Comparison of ENCODE assay signal across 8 mouse cellular contexts in the genomic region with DNA sequence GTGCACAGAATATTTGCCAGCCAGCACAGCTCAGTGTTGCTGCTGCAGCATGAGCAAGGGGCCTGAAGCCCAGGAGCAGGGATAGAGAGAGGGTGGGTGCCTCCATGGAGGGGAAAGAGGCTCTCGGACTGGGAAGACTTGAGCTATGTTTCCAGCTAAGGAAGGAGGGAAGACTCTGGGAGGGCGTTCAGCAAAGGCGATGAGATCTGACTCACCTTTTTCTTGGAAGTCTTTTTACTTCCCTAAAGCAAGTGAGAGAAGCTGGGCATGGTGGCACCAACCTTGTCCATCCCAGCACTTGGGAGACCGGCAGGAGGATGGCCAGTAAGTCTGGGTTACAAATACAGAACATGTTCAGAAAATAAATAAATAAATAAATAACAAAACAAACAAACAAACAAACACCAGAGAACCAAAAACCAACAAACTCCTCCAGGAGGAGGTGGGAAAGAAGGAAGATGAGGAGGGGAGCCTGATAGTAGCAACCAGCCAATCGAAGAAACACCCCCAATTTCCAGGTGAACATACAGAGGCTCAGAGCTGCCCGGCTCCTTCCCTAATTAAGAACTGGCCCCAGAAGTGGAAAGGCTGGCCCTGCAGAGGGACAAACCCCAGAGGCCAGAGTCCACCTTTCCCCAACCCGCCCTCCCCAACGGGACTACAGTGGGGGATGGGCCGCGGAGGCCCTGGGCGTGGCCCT. TPM values are rescaled to one million over a fixed set of nuclear protein-coding genes. Genes with fewer than 3 reads are reported as not detected.
DNase-seq lines count a peak whose midpoint lies in the region; ATAC-seq and TF ChIP-seq lines count a peak whose summit lies in the region.

No protein-coding gene starts in this region.

- no peaks in the 10 kb centered on the region for H3K27me3 ChIP-seq in intestine, embryonic 14.5 days (replicated peaks; ENCODE audit: control insufficient read depth, insufficient read depth, low read length)
- no peaks in the 10 kb centered on the region for H3K27me3 ChIP-seq in midbrain, postnatal 0 days (ENCODE audit: insufficient read depth, low read length)

- H3K4me3 ChIP-seq in cortical plate, adult 2 months (ENCODE audit: insufficient read depth, low read length), result peak overlapping the region; percentile 40
- peak overlapping the region; percentile 27 for H3K4me3 ChIP-seq in intestine, embryonic 14.5 days (ENCODE audit: low read depth, low read length)
- peak overlapping the region; percentile 29 for H3K4me3 ChIP-seq in midbrain, postnatal 0 days (ENCODE audit: low read depth, low read length)

- H3K27ac ChIP-seq in cortical plate, adult 2 months (ENCODE audit: insufficient read depth, low read length), result no peak overlapping the region
- peak overlapping the region; percentile 54 for H3K27ac ChIP-seq in intestine, embryonic 14.5 days (ENCODE audit: low read depth)
- H3K27ac ChIP-seq in midbrain, postnatal 0 days (ENCODE audit: low read depth, low read length), result no peak overlapping the region

- intact Hi-C loops in gastrocnemius, postnatal 14 days (cut with DNase I; ENCODE audit: low total_unique reads), result no loop called here

- ATAC-seq in intestine, embryonic 14.5 days (replicated peaks; ENCODE audit: low FRiP score, low TSS enrichment, low read depth), result 0 out of 2 replicates have a peak, but pooled peaks have one; percentile 9
- no peak for ATAC-seq in midbrain, postnatal 0 days (ENCODE audit: low FRiP score)

- TF ChIP-seq POLR2A in cortical plate, adult 2 months (IDR thresholded peaks at IDR 0.05; ENCODE audit: extremely low read depth, insufficient read depth, low read length), result no peak

- peak; percentile 41 for DNase-seq in kidney, adult 9 months
- DNase-seq in kidney, adult 11 months, result no peak
- no peak for DNase-seq in intestine, embryonic 14.5 days (ENCODE audit: low spot score)
- no peak for DNase-seq in midbrain, postnatal 0 days (ENCODE audit: low spot score)
- no peak for DNase-seq in retina, embryonic 14.5 days (ENCODE audit: low spot score)
- no peak for DNase-seq in gastrocnemius, postnatal 14 days
- no peak for DNase-seq in testis, postnatal 14 days (ENCODE audit: low spot score)

- H3K4me1 ChIP-seq in cortical plate, adult 2 months (ENCODE audit: control insufficient read depth, insufficient read depth, low read length), result no peaks in the 10 kb centered on the region
- peaks cover 5% of the 10 kb centered on the region for H3K4me1 ChIP-seq in intestine, embryonic 14.5 days (replicated peaks; ENCODE audit: control insufficient read depth, insufficient read depth, low read length)
- no peaks in the 10 kb centered on the region for H3K4me1 ChIP-seq in midbrain, postnatal 0 days (ENCODE audit: insufficient read depth, low read length)

- 7% methylated on average over 9 of the region's 11 CpGs for WGBS in intestine, embryonic 14.5 days
- 12% methylated on average over 11 of the region's 11 CpGs for WGBS in midbrain, postnatal 0 days

- peak overlapping the region; percentile 56 for H3K4me2 ChIP-seq in intestine, embryonic 14.5 days (ENCODE audit: low read length)
- peak overlapping the region; percentile 65 for H3K4me2 ChIP-seq in midbrain, postnatal 0 days (ENCODE audit: low read depth, low read length, poor library complexity, severe bottlenecking)

- TF ChIP-seq CTCF in cortical plate, adult 2 months (IDR thresholded peaks at IDR 0.05; ENCODE audit: extremely low read depth, insufficient read depth, low read length), result no peak
- no peak for TF ChIP-seq CTCF in midbrain, postnatal 0 days (IDR thresholded peaks at IDR 0.05)

- no peaks in the 10 kb centered on the region for H3K9me3 ChIP-seq in intestine, embryonic 14.5 days (ENCODE audit: control insufficient read depth, low read length)
- H3K9me3 ChIP-seq in midbrain, postnatal 0 days (ENCODE audit: low read length), result no peaks in the 10 kb centered on the region

- H3K36me3 ChIP-seq in intestine, embryonic 14.5 days (ENCODE audit: control insufficient read depth, insufficient read depth, low read length), result peaks cover 18% of the 10 kb centered on the region
- 0 out of 2 replicates have a peak, but pooled peaks cover 3% of the 10 kb centered on the region for H3K36me3 ChIP-seq in midbrain, postnatal 0 days (ENCODE audit: insufficient read depth, low read length)

- H3K9ac ChIP-seq in intestine, embryonic 14.5 days (ENCODE audit: low read length), result peak overlapping the region; percentile 0
- peak overlapping the region; percentile 45 for H3K9ac ChIP-seq in midbrain, postnatal 0 days (replicated peaks; ENCODE audit: low read length, poor library complexity, severe bottlenecking)

RNA-seq across cellular contexts. Expression of a gene that starts 5.6 kb away (rescaled TPM):
- 15.7 and 19.3 TPM in 2 replicates for polyA plus RNA-seq in cortical plate, adult 2 months (2012; rRNA removed)
- 33.9 and 38.4 TPM in 2 replicates for polyA plus RNA-seq in intestine, embryonic 14.5 days (2014; fragmentation: Nextera tagmentation; extraction: Ambion mirVana)
- 9.3 and 10.5 TPM in 2 replicates for total RNA-seq in midbrain, postnatal 0 days (2014; rRNA removed)
- 6.9 and 7.3 TPM in 2 replicates for polyA plus RNA-seq in midbrain, postnatal 0 days (2015; fragmentation: Nextera tagmentation; extraction: Ambion mirVana)
- total RNA-seq in gastrocnemius, postnatal 14 days (2021), result 10 to 100 TPM in 1 of 2 experiments, 1 to 10 TPM in 1; 8.7 to 10.1 TPM

RNA-seq across cellular contexts. Expression of a gene that starts 7.5 kb away (rescaled TPM):
- polyA plus RNA-seq in cortical plate, adult 2 months (2012; rRNA removed), result 3.3 and 3.8 TPM in 2 replicates
- 25.2 and 29.0 TPM in 2 replicates for polyA plus RNA-seq in intestine, embryonic 14.5 days (2014; fragmentation: Nextera tagmentation; extraction: Ambion mirVana)
- total RNA-seq in midbrain, postnatal 0 days (2014; rRNA removed), result 5.0 and 5.7 TPM in 2 replicates
- 4.0 and 4.3 TPM in 2 replicates for polyA plus RNA-seq in midbrain, postnatal 0 days (2015; fragmentation: Nextera tagmentation; extraction: Ambion mirVana)
- 10 to 100 TPM in 1 of 2 experiments, 1 to 10 TPM in 1; 9.0 to 10.0 TPM for total RNA-seq in gastrocnemius, postnatal 14 days (2021)

RNA-seq across cellular contexts. Expression of a gene that starts 18.0 kb away (rescaled TPM):
- 0.29 and 0.47 TPM in 2 replicates for polyA plus RNA-seq in cortical plate, adult 2 months (2012; rRNA removed)
- 1.5 and 1.6 TPM in 2 replicates for polyA plus RNA-seq in intestine, embryonic 14.5 days (2014; fragmentation: Nextera tagmentation; extraction: Ambion mirVana)
- total RNA-seq in midbrain, postnatal 0 days (2014; rRNA removed), result 3.2 and 3.4 TPM in 2 replicates
- 1.5 and 1.9 TPM in 2 replicates for polyA plus RNA-seq in midbrain, postnatal 0 days (2015; fragmentation: Nextera tagmentation; extraction: Ambion mirVana)
- total RNA-seq in gastrocnemius, postnatal 14 days (2021), result 10 to 100 TPM; 11.2 to 48.8 TPM

RNA-seq across cellular contexts. Expression of a gene that starts 33.3 kb away (rescaled TPM):
- polyA plus RNA-seq in cortical plate, adult 2 months (2012; rRNA removed), result 15.8 and 16.6 TPM in 2 replicates
- polyA plus RNA-seq in intestine, embryonic 14.5 days (2014; fragmentation: Nextera tagmentation; extraction: Ambion mirVana), result 52.3 and 54.0 TPM in 2 replicates
- total RNA-seq in midbrain, postnatal 0 days (2014; rRNA removed), result 13.7 and 19.5 TPM in 2 replicates
- polyA plus RNA-seq in midbrain, postnatal 0 days (2015; fragmentation: Nextera tagmentation; extraction: Ambion mirVana), result 15.9 and 18.3 TPM in 2 replicates
- total RNA-seq in gastrocnemius, postnatal 14 days (2021), result 10 to 100 TPM; 11.8 to 15.9 TPM

RNA-seq across cellular contexts. Expression of a gene that starts 33.6 kb away (rescaled TPM):
- 149 and 162 TPM in 2 replicates for polyA plus RNA-seq in cortical plate, adult 2 months (2012; rRNA removed)
- 0.34 and 0.48 TPM in 2 replicates for polyA plus RNA-seq in intestine, embryonic 14.5 days (2014; fragmentation: Nextera tagmentation; extraction: Ambion mirVana)
- total RNA-seq in midbrain, postnatal 0 days (2014; rRNA removed), result 27.1 and 36.3 TPM in 2 replicates
- polyA plus RNA-seq in midbrain, postnatal 0 days (2015; fragmentation: Nextera tagmentation; extraction: Ambion mirVana), result 3.4 and 4.0 TPM in 2 replicates
- under 1 TPM; 0.04 to 0.06 TPM for total RNA-seq in gastrocnemius, postnatal 14 days (2021)
